Mouse (Mus musculus) lung, postnatal 10 days (tissue): ENCODE measurements around the gene Npr1.

Experiments
- DNase-seq: peaks from one replicate; pipeline ENCODE4 v3.0.0; 2021

Gene Npr1

DNA sequence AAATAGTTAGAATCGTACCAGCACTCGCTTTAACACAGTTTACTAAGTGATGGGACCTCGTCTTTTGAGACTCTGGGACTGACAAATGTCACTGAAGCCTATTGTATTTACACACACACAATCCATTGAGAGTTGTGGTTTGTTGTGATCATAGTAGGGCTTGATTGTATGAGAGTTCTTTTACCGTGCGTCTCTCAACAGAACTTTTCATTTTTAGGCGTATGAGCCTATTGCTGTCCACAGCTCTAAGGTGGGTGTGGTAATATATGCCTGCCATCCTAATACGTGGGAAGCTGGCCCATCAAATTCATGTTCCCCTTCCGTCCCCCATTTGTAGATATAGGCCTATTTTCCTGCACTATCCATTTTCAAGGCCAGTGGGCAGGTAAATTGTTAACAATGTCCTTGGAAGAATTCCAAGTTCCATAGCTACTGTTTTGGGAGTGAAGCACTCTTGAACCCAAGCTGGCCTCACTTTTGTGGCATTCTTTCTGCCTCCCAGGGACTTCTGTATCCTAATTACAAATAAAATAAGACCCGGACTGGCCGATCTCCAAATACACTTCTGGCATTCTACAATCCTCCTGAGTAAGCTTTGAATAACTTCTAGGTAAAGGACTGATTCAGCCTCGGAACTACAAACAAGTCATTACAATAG lies 31.5 kb downstream of the Npr1 start:
- peak; percentile 62 for DNase-seq

DNA sequence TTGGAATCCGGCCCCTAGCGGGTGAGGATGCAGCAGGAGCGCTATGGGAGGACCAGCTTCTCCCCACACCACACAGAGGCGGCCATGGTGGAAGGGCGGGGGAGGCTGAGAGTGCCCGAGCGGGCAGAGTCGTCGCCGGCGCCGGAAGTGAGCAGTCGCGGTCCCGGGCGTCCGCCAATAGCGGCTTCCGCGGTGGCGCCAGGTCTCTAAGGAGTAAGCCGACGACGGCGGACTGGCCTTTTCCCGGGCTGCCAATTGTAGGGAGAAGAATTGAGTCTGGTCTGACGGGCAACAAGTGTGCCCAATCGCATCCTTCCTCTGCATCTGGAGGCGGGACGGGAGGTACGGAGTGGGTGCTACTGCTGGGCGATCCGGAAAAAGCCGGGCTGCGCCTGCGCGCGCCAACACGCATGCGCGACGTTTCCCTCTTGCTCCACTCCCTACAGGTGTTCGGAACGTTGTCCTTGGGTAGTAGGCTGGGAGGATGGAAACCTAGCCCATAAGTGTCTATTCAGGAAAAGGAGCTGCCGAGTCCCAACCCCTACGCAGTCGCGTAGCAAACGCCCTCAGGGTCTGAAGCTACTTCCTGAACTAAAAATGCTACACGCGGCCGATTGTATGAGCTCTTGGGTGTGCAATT lies 32.2 kb downstream of the Npr1 start, which contains the start of gene Ints3:
Ints3 (minus strand) TSS at position 242 of the 640 bp plus-strand sequence.
- peak; percentile 100 for DNase-seq

DNA sequence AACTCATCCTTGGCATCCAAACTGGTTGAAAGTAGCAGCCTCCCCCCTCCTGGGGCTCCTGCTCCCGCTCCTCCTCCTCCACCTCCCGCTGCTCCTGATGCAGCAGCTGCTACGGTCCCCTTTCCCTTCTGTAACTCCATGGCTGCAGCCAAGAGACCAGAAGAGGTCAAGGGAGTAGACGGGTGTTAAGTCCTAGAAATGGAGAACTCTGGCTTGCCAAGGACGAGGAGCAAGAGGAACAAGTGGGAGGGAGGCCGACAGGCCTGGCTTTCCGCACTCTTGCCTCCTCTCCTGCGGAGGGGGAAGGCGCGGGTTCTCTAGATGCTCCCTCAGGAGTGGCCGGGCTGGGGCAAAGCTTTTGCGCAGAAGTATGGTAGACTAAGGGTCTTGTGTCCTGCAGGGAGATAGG lies 32.9 kb downstream of the Npr1 start:
- no peak for DNase-seq

DNA sequence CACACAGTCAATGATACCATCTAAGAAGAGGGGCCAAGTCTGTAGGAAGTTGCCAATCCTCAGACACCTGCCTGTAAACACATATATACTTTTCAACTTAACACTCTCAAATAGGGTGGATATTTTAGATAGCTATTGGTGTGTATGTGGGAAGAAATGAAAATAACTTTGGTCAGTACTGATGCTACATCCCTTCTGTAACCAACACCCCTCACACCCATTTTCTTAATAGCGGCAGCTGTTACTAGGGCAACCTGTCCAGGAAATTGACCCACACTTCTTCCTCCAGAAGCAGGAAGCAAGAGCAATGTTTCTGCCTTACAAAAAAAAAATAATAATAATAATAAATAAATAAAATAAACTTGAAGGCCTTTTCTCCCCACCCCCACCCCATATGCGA lies 33.3 kb downstream of the Npr1 start:
- DNase-seq: no peak

DNA sequence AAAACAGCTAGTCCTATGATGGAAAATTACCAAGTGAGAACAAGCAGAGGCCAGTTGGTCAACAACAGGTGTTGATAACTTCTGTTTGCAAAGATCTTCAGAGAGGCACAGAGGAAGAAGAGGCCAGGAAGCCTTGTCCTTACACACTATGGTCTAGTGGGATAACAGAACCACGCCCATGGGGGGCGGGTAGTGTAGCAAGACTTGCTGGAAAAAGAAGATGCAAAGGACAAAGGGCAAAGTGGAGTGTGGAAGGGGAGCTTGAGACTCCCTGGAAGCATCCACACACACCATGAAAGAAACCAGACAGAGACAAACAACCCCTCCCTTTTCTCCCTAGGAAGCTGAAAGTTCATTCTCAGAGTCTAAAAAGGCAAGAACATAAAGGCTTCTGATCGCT lies 36.1 kb downstream of the Npr1 start:
- DNase-seq: no peak

DNA sequence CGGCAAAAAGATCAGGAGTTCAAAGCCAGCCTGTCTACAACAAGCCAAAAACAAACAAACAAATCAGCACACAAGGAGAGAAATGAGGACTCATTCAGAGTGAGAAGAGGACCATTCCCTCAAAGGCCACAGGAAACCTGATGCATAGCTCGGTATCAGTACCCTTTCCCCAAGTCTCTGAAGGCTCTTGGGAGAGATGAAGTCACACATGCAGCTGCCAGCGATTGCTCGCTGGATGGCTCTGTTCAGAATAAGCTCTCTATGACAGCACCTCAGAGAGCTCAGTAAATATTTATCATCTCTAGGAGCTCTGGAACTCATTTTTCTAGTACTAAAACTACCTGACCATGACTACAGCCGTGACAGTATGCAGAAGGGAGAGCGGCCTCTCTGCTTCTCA lies 37.5 kb downstream of the Npr1 start:
- DNase-seq: no peak

DNA sequence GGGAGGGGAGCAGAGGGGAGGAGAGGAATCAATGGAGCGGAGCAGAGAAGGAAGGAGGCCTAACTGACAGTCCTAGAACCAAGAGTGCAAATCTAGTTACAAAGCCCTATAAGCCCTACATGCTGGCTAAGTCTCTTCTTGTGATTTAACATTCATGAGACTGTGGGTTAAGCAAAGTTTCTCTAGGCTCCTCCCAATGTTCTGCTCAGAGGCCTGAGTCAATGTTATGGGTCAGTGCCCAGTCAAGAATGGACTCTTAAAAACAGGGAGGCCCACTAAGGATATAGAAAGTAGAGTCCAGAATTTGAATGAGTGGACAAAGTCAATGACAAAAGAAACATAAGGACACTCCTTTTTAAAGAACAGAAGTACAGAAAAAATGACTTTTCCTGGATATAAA lies 38.1 kb downstream of the Npr1 start:
- DNase-seq: no peak

DNA sequence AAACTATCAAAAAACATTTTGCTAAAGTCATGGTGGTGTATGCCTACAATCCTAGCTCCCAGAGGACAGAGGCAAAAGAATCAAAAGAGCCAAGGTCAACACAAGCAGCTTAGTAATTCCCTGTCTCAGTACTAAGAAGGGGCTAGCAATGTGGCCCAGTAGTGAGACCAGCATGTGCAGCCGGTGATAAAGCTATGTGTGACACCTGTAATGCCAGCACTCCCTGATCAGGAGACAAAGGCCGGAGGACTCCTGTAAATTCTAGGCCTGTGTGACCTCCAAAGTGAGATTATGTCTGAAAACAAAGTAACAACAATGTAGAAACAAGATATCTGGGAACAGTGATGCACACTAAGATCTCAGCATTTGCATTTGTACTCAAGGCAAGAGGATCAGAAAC lies 40.2 kb downstream of the Npr1 start:
- no peak for DNase-seq

DNA sequence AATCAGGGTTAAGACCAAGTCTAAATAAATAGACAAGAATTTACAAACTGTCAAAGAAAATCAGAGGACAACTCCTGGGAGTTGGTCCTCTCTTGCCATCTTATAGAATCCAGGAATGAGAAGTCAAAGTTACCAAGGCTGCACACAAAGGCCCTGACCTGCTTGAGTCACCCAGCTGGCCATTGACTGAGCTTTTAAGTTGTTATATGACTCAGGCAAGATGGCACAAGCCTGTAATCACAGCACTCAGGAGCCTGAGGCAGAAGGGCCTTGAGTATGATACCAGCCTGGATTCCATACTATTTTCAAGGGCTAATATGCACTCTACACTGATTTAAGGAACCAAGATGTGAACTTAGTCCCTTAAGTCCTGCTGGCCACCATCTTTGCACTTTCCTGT lies 42.1 kb downstream of the Npr1 start:
- DNase-seq: no peak

DNA sequence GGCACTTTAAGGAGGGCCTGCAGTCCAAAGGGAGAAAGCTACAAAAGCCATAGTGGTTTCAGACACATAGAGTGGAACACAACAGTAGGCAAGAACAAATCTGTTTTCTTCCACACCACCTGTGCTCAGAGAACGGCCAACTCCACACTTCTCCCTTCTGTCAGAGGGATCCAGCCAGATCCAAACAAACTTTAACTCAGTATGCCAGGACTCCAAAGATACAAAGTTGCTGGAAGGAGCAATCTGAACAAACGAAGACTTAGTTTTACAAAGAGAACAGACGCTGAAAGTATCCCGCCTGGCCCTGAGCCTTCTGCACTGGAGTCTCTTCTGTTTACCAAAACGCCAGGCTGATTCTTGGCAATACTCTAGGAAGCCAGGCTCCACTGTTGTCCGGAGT lies 45.0 kb downstream of the Npr1 start:
- peak; percentile 14 for DNase-seq

DNA sequence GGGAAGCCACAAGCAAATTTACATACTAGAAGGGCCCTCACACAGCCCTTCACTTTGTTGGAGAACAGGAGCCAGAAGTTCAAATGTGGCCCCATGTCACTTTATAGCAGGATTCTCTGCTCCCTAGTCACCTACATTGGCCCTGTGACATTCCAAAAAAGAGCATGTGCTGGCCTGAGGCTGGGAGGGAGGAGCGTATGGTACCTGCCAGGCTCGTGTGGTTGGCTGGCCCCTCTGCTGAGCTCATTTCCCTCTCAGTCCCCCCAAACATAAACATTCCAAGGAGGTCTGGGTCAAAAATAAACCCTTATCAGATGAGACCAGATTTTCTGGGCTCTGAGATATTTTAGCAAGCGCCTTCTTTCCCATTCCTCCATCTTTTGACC lies 52.7 kb downstream of the Npr1 start:
- DNase-seq: no peak

DNA sequence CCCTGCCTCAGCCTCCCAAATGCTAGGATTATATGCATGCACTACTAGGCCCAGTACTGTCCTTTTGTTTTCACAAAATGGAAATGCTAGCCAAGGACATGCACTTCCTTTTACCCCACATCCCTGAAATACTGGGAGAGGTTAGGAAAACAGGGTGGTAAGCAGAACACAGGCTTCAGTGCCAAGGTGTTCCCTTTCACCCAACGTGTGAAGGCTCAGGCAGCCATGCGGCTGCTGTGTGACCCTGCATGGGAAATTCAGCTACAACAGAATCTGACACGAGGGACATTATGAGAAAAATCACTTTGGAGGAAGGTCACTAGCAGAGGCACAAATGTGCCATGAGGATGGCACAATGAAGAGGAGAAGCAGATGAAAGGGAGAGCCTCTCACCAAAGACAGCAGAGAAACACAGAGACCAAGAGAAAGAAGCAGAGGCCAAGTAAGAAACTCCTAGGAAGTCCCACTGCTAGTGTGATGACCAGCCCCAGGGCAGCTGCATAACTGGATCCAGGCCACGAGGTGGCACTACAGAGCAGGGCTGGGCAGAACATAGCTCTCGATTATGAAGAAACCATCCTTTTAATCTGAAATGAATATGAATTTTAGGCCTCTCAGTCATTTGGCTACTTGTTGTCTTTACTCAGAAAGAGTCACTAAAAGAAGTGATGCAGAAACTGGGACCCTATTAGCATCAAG lies 53.2 kb downstream of the Npr1 start:
- DNase-seq: peak; percentile 86

DNA sequence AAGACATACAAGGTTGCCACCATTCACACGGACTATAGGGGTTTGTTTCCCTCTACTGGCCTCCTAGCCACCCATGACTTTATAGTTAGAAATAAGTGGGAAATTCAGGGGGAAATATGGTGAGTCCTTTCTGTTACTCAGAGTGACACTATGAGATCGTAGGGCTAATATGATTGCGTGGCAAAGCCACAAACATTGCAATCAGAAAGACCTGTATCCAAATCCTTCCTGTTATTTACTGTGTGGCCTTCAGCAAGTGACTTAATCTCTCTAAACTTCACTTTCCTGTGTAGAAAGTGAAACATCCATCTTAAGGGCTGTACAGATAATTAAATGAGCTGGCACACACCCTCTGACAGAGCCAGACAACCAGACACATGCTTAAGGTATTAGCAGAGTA lies 56.9 kb downstream of the Npr1 start:
- DNase-seq: no peak

DNA sequence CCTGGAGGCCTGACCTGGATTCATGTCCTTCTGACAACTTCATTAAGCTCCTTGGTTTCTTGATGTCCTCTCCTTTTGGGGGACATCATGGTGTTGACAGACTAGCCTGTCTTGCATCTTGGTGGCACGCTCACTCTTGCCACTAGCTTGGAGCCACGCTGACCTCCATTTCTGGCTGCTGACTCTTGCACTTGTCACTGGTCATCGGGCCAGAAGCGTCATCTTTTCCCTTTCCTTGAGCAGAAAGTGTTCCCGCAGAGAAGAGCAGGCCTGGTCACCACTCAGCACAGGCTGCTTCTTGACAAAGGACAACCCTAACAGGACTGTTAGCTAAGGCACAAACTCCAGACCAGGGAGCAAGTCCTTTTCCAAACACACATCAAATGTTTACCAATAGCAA lies 59.3 kb downstream of the Npr1 start:
- no peak for DNase-seq

DNA sequence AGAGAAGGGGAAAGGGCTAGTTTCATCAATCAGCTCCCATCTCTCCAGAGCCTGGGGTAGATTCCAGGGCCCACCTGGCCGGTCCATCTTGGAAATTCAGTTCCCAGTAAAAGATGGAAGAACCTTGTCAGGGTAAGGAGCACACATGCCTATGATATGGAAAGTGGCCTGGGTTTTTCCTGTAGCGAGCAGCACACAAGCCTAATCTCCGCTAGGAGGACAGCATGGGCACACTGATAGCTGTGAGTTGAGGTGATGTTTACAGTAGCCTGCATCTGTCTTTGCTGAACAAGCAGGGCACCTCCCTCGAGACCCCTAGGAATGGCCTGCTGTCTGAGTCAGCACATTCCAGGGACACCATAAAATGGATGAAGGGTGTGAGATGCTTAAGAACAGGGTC lies 61.1 kb downstream of the Npr1 start:
- DNase-seq: no peak

DNA sequence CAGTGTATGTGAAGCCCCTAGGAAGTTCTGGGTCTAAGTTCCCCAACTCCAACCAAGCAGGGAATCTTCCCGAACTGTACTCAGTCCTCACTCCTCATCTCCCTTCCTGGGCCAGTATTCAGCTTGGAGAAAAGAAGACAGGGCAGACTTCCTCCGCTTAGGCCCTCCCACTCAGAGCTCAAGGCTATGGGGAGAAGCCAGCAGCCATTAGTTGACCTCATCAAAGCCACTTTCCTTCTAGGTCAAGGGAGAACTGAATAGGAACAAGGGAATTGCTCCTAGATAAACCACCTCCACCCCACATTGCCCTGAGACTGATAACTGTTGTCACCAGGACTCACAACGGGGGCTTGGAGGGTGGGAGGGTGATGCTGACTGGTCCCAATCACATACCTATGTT lies 61.5 kb downstream of the Npr1 start:
- no peak for DNase-seq

DNA sequence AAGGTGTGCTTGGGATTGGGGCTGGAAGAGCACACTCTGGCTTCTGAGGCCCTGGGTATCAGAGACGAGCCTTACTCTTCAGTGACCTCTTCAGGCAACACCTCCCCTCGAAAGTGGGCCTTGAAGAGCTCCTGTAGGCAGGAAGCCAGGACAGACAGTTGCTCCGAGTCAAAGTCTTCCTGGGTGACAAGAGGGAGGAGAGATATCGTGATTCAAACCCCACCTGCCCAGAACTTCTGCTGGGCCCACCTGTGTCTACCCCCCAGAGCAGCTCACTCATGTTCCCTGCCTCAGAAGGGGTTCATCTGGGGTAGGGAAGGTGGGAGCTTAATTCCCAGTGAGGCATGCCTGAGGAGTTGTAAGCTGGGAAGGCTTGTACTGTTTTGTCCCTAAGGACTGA lies 64.7 kb downstream of the Npr1 start:
- no peak for DNase-seq
